Comparison of ENCODE assay signal across 13 mouse cellular contexts in genomic region chr10:30587037-30587436, GRCm38 (mm10). TPM values are rescaled to one million over a fixed set of nuclear protein-coding genes. Genes with fewer than 3 reads are reported as not detected.
DNase-seq lines count a peak whose midpoint lies in the region; ATAC-seq and TF ChIP-seq lines count a peak whose summit lies in the region.
"Had no signal": no experiment of that assay in that cellular context is flagged by ENCODE, and none has a peak within 500 bp of the region (broad histone marks: within the 10 kb centered on the region; RNA-seq: fewer than 3 reads in every experiment).

No protein-coding gene starts in this region.

- peak; percentile 13; the same call in 1 of the 2 replicates for TF ChIP-seq CTCF in gastrocnemius, adult 2 months (IDR thresholded peaks at IDR 0.05)
- no peak for TF ChIP-seq CTCF in brain, embryonic 14.5 days (IDR thresholded peaks at IDR 0.05; ENCODE audit: borderline replicate concordance, extremely low read depth, insufficient read depth, insufficient read length)
- TF ChIP-seq CTCF in midbrain, postnatal 0 days (IDR thresholded peaks at IDR 0.05), result peak; percentile 64

- no peaks in the 10 kb centered on the region for H3K9me3 ChIP-seq in midbrain, postnatal 0 days (ENCODE audit: low read length)
- no peaks in the 10 kb centered on the region for H3K9me3 ChIP-seq in limb, embryonic 10.5 days (replicated peaks)
- H3K9me3 ChIP-seq: G1E; liver, embryonic 13.5 days; neural tube, embryonic 13.5 days had no signal

- H3K27ac ChIP-seq in gastrocnemius, adult 2 months, result no peak overlapping the region
- no peak overlapping the region for H3K27ac ChIP-seq in midbrain, postnatal 0 days (ENCODE audit: low read depth, low read length)
- no peak overlapping the region for H3K27ac ChIP-seq in limb, embryonic 10.5 days
- H3K27ac ChIP-seq: liver, embryonic 13.5 days; neural tube, embryonic 13.5 days had no signal

- H3K36me3 ChIP-seq in midbrain, postnatal 0 days (ENCODE audit: insufficient read depth, low read length), result peaks cover 5% of the 10 kb centered on the region; the same call in 1 of the 2 replicates
- H3K36me3 ChIP-seq in limb, embryonic 10.5 days, result peaks cover 81% of the 10 kb centered on the region

- no peak overlapping the region for H3K4me3 ChIP-seq in gastrocnemius, adult 2 months
- no peak overlapping the region for H3K4me3 ChIP-seq in midbrain, postnatal 0 days (ENCODE audit: low read depth, low read length)
- no peak overlapping the region for H3K4me3 ChIP-seq in limb, embryonic 10.5 days
- H3K4me3 ChIP-seq: liver, embryonic 13.5 days; neural tube, embryonic 13.5 days had no signal

- ATAC-seq in midbrain, postnatal 0 days (ENCODE audit: low FRiP score), result peak; percentile 76

- no peaks in the 10 kb centered on the region for H3K4me1 ChIP-seq in midbrain, postnatal 0 days (ENCODE audit: insufficient read depth, low read length)
- no peaks in the 10 kb centered on the region for H3K4me1 ChIP-seq in limb, embryonic 10.5 days
- H3K4me1 ChIP-seq: neural tube, embryonic 13.5 days had no signal

- no peak for DNase-seq in gastrocnemius, adult 2 months
- DNase-seq in gastrocnemius, postnatal 4 days (ENCODE audit: low spot score in 2 of 2), result no peak
- peak; percentile 17 for DNase-seq in lung, postnatal 10 days
- DNase-seq in lung, postnatal 14 days, result no peak
- DNase-seq in brain, embryonic 14.5 days (ENCODE audit: low read depth), result peak; percentile 58
- DNase-seq in midbrain, postnatal 0 days (ENCODE audit: low spot score), result peak; percentile 63
- no peak for DNase-seq in limb, embryonic 10.5 days (ENCODE audit: low spot score)
- DNase-seq in c-Kit-positive CD71-positive TER-119-positive erythroid progenitor cells, embryonic 14.5 days (ENCODE audit: low spot score), result no peak
- DNase-seq: cerebellum, adult 11 months; kidney, adult 8-10 months; liver, embryonic 13.5 days had no signal

- no peak overlapping the region for H3K4me2 ChIP-seq in midbrain, postnatal 0 days (ENCODE audit: low read depth, low read length, poor library complexity, severe bottlenecking)
- H3K4me2 ChIP-seq: liver, embryonic 13.5 days; neural tube, embryonic 13.5 days had no signal

- no peak for TF ChIP-seq POLR2A in brain, embryonic 14.5 days (IDR thresholded peaks at IDR 0.05; ENCODE audit: borderline replicate concordance, extremely low read depth, insufficient read depth, insufficient read length, poor library complexity, severe bottlenecking)

- 54% methylated on average over 5 of the region's 5 CpGs for WGBS in midbrain, postnatal 0 days
- 81% methylated on average over 5 of the region's 5 CpGs for WGBS in limb, embryonic 10.5 days

- no peaks in the 10 kb centered on the region for H3K27me3 ChIP-seq in midbrain, postnatal 0 days (ENCODE audit: insufficient read depth, low read length)
- H3K27me3 ChIP-seq in limb, embryonic 10.5 days (ENCODE audit: low read depth, poor library complexity, severe bottlenecking), result no peaks in the 10 kb centered on the region
- H3K27me3 ChIP-seq: liver, embryonic 13.5 days; neural tube, embryonic 13.5 days had no signal

- no peak overlapping the region for H3K9ac ChIP-seq in midbrain, postnatal 0 days (replicated peaks; ENCODE audit: low read length, poor library complexity, severe bottlenecking)
- H3K9ac ChIP-seq: liver, embryonic 13.5 days; neural tube, embryonic 13.5 days had no signal

- intact Hi-C loops in gastrocnemius, adult 2 months (cut with DNase I), result no loop called here

RNA-seq across cellular contexts. Expression of gene Trmt11, which starts 13.5 kb away (rescaled TPM):
- total RNA-seq in gastrocnemius, adult 2 months (2021), result 1 to 10 TPM; 3.2 to 4.6 TPM
- 1 to 10 TPM; 6.9 to 8.2 TPM for total RNA-seq in gastrocnemius, postnatal 4 days (2021)
- 6.2 and 6.6 TPM in 2 replicates for polyA plus RNA-seq in brain, embryonic 14.5 days (2012; rRNA removed)
- 6.5 and 13.4 TPM in 2 replicates for total RNA-seq in midbrain, postnatal 0 days (2014; rRNA removed)
- polyA plus RNA-seq in midbrain, postnatal 0 days (2015; fragmentation: Nextera tagmentation; extraction: Ambion mirVana), result 15.5 and 17.4 TPM in 2 replicates
- 32.6 and 36.2 TPM in 2 replicates for polyA plus RNA-seq in limb, embryonic 10.5 days (2016; fragmentation: Nextera tagmentation; extraction: Ambion mirVana)

RNA-seq across cellular contexts. Expression of gene Hint3, which starts 42.4 kb away (rescaled TPM):
- 10 to 100 TPM; 57.6 to 63.2 TPM for total RNA-seq in gastrocnemius, adult 2 months (2021)
- total RNA-seq in gastrocnemius, postnatal 4 days (2021), result 10 to 100 TPM; 30.6 to 31.3 TPM
- 8.7 and 10.4 TPM in 2 replicates for polyA plus RNA-seq in brain, embryonic 14.5 days (2012; rRNA removed)
- 15.1 and 29.5 TPM in 2 replicates for total RNA-seq in midbrain, postnatal 0 days (2014; rRNA removed)
- 12.6 and 13.2 TPM in 2 replicates for polyA plus RNA-seq in midbrain, postnatal 0 days (2015; fragmentation: Nextera tagmentation; extraction: Ambion mirVana)
- 14.6 and 15.2 TPM in 2 replicates for polyA plus RNA-seq in limb, embryonic 10.5 days (2016; fragmentation: Nextera tagmentation; extraction: Ambion mirVana)

Comparison
In these comparisons a context has a peak if more than half of its experiments do, and no peak if none do; other contexts are left out.
1. DNase-seq: peak in lung, postnatal 10 days (single experiment), brain, embryonic 14.5 days (single experiment) and midbrain, postnatal 0 days (single experiment); none in gastrocnemius, adult 2 months (single experiment), gastrocnemius, postnatal 4 days (0 of 2), lung, postnatal 14 days (single experiment), limb, embryonic 10.5 days (single experiment) and c-Kit-positive CD71-positive TER-119-positive erythroid progenitor cells, embryonic 14.5 days (single experiment).